Mouse (Mus musculus) heart, embryonic 14.5 days (tissue): ENCODE measurements around the gene Numb. TPM values are rescaled to one million over a fixed set of nuclear protein-coding genes. Genes with fewer than 3 reads are reported as not detected.
A peak's percentile ranks its signal among the peaks of the same experiment; 100 is the strongest.

ENCODE experiments used
- ATAC-seq: fragments of 200-750 bp; cut with Nextera tagmentation; 2 replicates; pipeline ENCODE4 v1.8.0; 2017; ENCODE audit warnings: low read depth, moderate TSS enrichment; ENCODE audit not compliant: insufficient number of reproducible peaks, insufficient read depth, low FRiP score
- H3K27ac ChIP-seq, 2 experiments: fragments of 200-500 bp in 1 of 2; fragments of 300-500 bp in 1 of 2; sonication (generic) in 1 of 2; replicated peaks in 1 of 2; 2 replicates each; pipeline ENCODE4 v1.5.1; 2012 to 2014; ENCODE audit warnings: low read depth in 2 of 2, low read length in 2 of 2, control low read depth in 1 of 2, mild to moderate bottlenecking in 1 of 2, mixed read lengths in 1 of 2; ENCODE audit not compliant: control insufficient read depth in 1 of 2, insufficient read depth in 1 of 2
- H3K27me3 ChIP-seq: fragments of 300-500 bp; sonication (generic); 2 replicates; pipeline ENCODE4 v1.6.1; 2014; ENCODE audit warnings: mild to moderate bottlenecking, low read length, control low read depth; ENCODE audit not compliant: control insufficient read depth, insufficient read depth
- H3K36me3 ChIP-seq: fragments of 300-500 bp; sonication (generic); 2 replicates; pipeline ENCODE4 v1.6.1; 2014; ENCODE audit warnings: mild to moderate bottlenecking, control low read depth, low read length, mixed read lengths; ENCODE audit not compliant: control insufficient read depth, insufficient read depth
- H3K4me1 ChIP-seq, 2 experiments: fragments of 200-500 bp in 1 of 2; fragments of 300-500 bp in 1 of 2; sonication (generic) in 1 of 2; 2 replicates each; pipeline ENCODE4 v1.6.1; 2012 to 2014; ENCODE audit warnings: low read length in 2 of 2, control low read depth in 1 of 2, mixed read lengths in 1 of 2; ENCODE audit not compliant: control insufficient read depth in 2 of 2, insufficient read depth in 2 of 2
- H3K4me2 ChIP-seq: fragments of 300-500 bp; sonication (generic); 2 replicates; pipeline ENCODE4 v1.6.1; 2014; ENCODE audit warnings: mild to moderate bottlenecking, low read length
- H3K4me3 ChIP-seq, 2 experiments: fragments of 200-500 bp in 1 of 2; fragments of 300-500 bp in 1 of 2; sonication (generic) in 1 of 2; 2 replicates each; pipeline ENCODE4 v1.5.1; 2012 to 2014; ENCODE audit warnings: low read length in 2 of 2, mild to moderate bottlenecking in 2 of 2, control low read depth in 1 of 2, low read depth in 1 of 2, moderate library complexity in 1 of 2; ENCODE audit not compliant: control insufficient read depth in 1 of 2, insufficient read depth in 1 of 2
- H3K9ac ChIP-seq: fragments of 300-500 bp; sonication (generic); 2 replicates; pipeline ENCODE4 v1.6.1; 2014; ENCODE audit warnings: mild to moderate bottlenecking, low read length
- H3K9me3 ChIP-seq: fragments of 300-500 bp; sonication (generic); 2 replicates; pipeline ENCODE4 v1.6.1; 2016; ENCODE audit warnings: low read length, control low read depth; ENCODE audit not compliant: control insufficient read depth
- WGBS: fragments of 180-500 bp; shearing (Covaris S2); extraction: QIAGEN DNeasy Blood & Tissue Kit; methylation state at CpG from one replicate; pipeline ENCODE4 v1.1.7; 2014; 5-methylcytosine and 5-hydroxymethylcytosine counted together
- polyA plus RNA-seq: library from polyadenylated mRNA; unstranded; fragments of >200 nt; fragmentation: Nextera tagmentation; extraction: Ambion mirVana; gene quantifications from 2 replicates; pipeline ENCODE4 v1.2.1, GENCODE M21; 2014

The Numb gene
- polyA plus RNA-seq = 29.9 and 31.8 TPM in 2 replicates

DNA sequence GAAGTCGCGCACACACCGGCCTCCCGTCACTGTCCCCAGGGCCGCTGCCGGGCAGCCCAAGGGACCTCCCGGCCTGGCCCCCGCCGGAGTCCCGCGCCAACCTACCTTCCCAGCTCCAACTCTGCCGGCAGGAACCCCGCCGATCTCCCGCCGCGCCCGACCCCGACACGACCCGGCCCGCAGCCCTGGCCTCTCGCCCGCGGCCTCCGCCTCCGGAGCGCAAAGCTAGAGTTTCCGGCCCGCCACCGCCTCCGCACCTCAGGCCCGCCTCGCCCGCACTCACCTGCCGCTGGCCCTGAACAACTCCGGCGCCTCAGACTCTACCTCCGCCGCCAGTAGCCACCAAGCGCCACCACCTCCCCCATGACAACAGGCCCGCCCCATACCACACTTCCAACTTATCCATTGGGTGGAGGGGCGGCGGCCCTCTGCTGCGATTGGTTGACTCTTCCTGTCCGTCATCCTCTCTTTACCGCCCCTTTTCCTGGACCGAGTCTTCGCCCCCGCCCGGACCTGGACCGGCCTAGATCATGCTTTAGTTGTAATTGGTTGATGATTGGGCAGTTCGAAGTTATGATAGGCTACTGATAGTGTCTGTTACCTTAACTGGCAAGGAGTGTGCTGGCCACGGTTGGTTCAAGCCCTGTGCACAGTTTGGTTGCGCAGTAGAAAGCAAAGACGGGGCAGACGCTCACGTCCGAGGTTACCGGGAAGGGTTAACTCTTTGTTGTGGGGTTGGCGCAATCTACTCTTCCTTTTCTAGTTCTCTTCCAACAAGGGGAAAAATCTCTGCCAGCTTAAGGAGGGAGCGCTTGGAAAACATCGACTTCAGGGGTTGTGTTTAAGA lies at the start of gene Numb:
TSS of gene Numb (minus strand) at position 400 of the 847 bp plus-strand sequence.
- H3K4me1 ChIP-seq = peaks cover 16 to 37% of the 10 kb centered on the region in 2 experiments

GRCm38 (mm10) chr12:83965235-83965634 lies 43.5 kb upstream of the Numb start:
- no peak for ATAC-seq
- no peak overlapping the region for H3K4me2 ChIP-seq
- no peaks in the 10 kb centered on the region for H3K27me3 ChIP-seq
- H3K9me3 ChIP-seq = no peaks in the 10 kb centered on the region
- no peaks in the 10 kb centered on the region for H3K4me1 ChIP-seq
- no peak overlapping the region for H3K9ac ChIP-seq
- 64% methylated on average over 7 of the region's 7 CpGs for WGBS
- no peak overlapping the region for H3K27ac ChIP-seq
- H3K36me3 ChIP-seq = no peaks in the 10 kb centered on the region
- no peak overlapping the region for H3K4me3 ChIP-seq

More for the DNA sequence above, at the start of gene Numb:
- peak within 1 kb of the TSS; percentile 92 to 99 for H3K4me3 ChIP-seq
- peak within 1 kb of the TSS; percentile 96 for H3K9ac ChIP-seq
- peaks cover 3% of the 10 kb centered on the region; the same call in 1 of the 2 replicates for H3K36me3 ChIP-seq
- H3K27me3 ChIP-seq = no peaks in the 10 kb centered on the region
- peak; percentile 99 for ATAC-seq
- H3K27ac ChIP-seq = peak within 1 kb of the TSS; percentile 92 to 94
- H3K4me2 ChIP-seq = peak within 1 kb of the TSS; percentile 85
- WGBS = under 1% methylated on average over 63 of the region's 63 CpGs
- no peaks in the 10 kb centered on the region for H3K9me3 ChIP-seq

- peaks cover 4% of the 10 kb centered on the region for H3K36me3 ChIP-seq
- no peak overlapping the region for H3K27ac ChIP-seq
- no peaks in the 10 kb centered on the region for H3K9me3 ChIP-seq
- no peak overlapping the region for H3K4me3 ChIP-seq
- no peak overlapping the region for H3K4me2 ChIP-seq
- WGBS = 90% methylated on average over 9 of the region's 9 CpGs
- no peaks in the 10 kb centered on the region for H3K27me3 ChIP-seq
- H3K9ac ChIP-seq = no peak overlapping the region
- no peak for ATAC-seq
- peaks cover 0 to 3% of the 10 kb centered on the region in 2 experiments; a peak in 1 of 4 replicates for H3K4me1 ChIP-seq
Observed at GRCm38 (mm10) chr12:83958278-83958677, 36.5 kb upstream of the Numb start.

DNA sequence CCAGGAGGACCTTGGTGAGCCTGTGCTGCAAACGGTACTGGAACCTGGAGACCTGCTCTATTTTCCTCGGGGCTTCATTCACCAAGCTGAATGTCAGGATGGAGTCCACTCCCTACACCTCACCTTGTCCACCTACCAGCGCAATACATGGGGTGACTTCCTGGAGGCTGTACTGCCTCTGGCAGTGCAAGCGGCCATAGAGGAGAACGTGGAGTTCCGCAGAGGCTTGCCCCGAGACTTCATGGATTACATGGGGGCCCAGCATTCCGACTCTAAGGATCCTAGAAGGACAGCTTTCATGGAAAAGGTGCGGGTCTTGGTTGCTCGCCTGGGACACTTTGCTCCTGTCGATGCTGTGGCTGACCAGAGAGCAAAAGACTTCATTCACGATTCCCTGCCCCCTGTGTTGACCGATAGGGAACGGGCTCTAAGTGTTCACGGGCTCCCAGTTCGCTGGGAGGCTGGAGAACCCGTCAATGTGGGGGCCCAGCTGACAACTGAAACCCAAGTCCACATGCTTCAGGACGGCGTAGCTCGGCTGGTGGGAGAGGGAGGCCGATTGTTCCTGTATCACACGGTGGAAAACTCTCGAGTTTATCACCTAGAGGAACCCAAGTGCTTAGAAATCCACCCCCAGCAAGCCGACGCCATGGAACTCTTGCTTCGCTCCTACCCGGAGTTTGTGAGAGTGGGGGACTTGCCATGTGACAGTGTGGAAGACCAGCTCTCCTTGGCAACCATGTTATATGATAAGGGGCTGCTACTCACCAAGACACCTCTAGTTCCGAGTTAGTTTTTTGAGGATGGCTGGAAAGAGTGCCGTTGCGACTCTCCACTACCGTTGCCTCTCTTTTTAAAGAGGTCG lies 30.2 kb upstream of the Numb start:
- WGBS = 35% methylated on average over 32 of the region's 32 CpGs
- H3K27ac ChIP-seq = no peak overlapping the region

DNA sequence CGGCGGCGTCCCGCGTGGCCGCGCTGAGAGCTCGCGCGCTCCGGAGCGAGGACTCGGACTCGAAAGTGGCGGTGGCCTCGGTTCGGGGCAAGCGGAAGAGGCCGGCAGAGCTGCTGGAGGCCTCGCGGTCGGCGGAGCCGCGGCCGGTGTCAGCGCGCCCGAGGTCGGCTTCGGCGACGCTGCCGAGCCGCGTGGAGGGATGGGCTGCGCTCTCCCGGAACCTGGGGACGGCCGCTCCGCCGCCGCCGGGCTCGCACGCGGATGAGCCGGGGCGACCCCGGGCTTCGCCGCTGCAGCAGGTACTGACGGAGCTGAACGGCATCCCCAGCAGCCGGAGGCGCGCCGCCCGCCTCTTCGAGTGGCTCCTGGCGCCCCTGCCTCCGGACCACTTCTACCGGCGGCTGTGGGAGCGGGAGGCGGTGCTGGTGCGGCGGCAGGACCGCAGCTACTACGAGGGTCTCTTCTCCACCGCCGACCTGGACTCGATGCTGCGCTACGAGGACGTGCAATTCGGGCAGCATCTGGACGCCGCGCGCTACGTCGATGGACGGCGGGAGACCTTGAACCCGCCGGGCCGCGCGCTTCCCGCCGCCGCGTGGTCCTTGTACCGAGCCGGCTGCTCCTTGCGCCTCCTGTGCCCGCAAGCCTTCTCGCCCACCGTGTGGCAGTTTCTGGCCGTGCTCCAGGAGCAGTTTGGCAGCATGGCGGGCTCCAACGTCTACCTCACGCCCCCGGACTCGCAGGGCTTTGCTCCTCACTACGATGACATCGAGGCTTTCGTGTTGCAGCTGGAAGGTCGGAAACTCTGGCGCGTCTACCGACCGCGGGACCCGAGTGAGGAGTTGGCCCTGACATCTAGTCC lies 29.3 kb upstream of the Numb start:
- H3K27ac ChIP-seq = peak overlapping the region; percentile 53 to 72
- under 1% methylated on average over 106 of the region's 116 CpGs for WGBS
- H3K27me3 ChIP-seq = no peaks in the 10 kb centered on the region
- peaks cover 13 to 17% of the 10 kb centered on the region in 2 experiments for H3K4me1 ChIP-seq
- peaks cover 18% of the 10 kb centered on the region for H3K36me3 ChIP-seq
- H3K9me3 ChIP-seq = no peaks in the 10 kb centered on the region
- H3K4me3 ChIP-seq = peak overlapping the region; percentile 75 to 92
- ATAC-seq = peak; percentile 60
- peak overlapping the region; percentile 86 for H3K9ac ChIP-seq
- peak overlapping the region; percentile 98 for H3K4me2 ChIP-seq

More for the DNA sequence above, 30.2 kb upstream of the Numb start:
- no peaks in the 10 kb centered on the region for H3K9me3 ChIP-seq
- H3K9ac ChIP-seq = peak overlapping the region; percentile 86
- H3K4me3 ChIP-seq = peak overlapping the region; percentile 75 to 92
- no peak for ATAC-seq
- peak overlapping the region; percentile 98 for H3K4me2 ChIP-seq
- no peaks in the 10 kb centered on the region for H3K27me3 ChIP-seq
- peaks cover 13 to 17% of the 10 kb centered on the region in 2 experiments for H3K4me1 ChIP-seq
- H3K36me3 ChIP-seq = peaks cover 18% of the 10 kb centered on the region

DNA sequence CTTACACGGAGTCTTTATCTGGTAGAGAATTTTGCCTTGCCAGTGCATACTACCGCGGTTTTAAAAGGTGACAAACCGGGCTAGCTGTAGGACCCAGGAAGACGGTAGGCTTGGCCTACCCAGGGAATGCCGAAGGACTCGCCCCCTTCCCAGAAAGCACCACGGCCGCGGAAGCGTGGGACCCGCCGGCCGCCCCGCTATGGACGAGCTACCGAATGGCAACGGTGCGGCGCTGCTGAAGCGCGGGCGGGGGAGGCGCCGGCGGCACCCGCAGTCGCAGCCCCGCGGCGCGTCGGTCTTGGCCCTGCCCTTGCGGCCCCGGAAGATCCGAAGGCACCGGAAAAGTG lies 28.7 kb upstream of the Numb start, which contains the start of gene Riox1:
TSS of gene Riox1 (plus strand) at position 116 of the 347 bp plus-strand sequence.
- peak within 1 kb of the TSS; percentile 75 to 92 for H3K4me3 ChIP-seq
- 0% methylated on average over 37 of the region's 37 CpGs for WGBS
- H3K27ac ChIP-seq = peak within 1 kb of the TSS; percentile 53 to 72
- peak; percentile 87 for ATAC-seq
- peaks cover 13 to 17% of the 10 kb centered on the region in 2 experiments for H3K4me1 ChIP-seq
- H3K27me3 ChIP-seq = no peaks in the 10 kb centered on the region
- peak within 1 kb of the TSS; percentile 86 for H3K9ac ChIP-seq
- peaks cover 18% of the 10 kb centered on the region for H3K36me3 ChIP-seq
- H3K4me2 ChIP-seq = peak within 1 kb of the TSS; percentile 98
- H3K9me3 ChIP-seq = no peaks in the 10 kb centered on the region
